Mouse (Mus musculus) hindbrain, embryonic 16.5 days (tissue): Measurements from ENCODE around the gene Mrps18b. TPM values are rescaled to one million over a fixed set of nuclear protein-coding genes. Genes with fewer than 3 reads are reported as not detected.
A peak's percentile ranks its signal among the peaks of the same experiment; 100 is the strongest.

ENCODE experiments used
- ATAC-seq: fragments of 200-750 bp; cut with Nextera tagmentation; 2 replicates; pipeline ENCODE4 v1.8.0; 2017; ENCODE audit warnings: moderate TSS enrichment, moderate library complexity
- H3K27ac ChIP-seq: fragments of 300-500 bp; sonication (generic); 2 replicates; pipeline ENCODE4 v1.5.1; 2014; ENCODE audit warnings: low read depth, mild to moderate bottlenecking, control low read depth, low read length, moderate library complexity
- H3K27me3 ChIP-seq: fragments of 300-500 bp; sonication (generic); replicated peaks from 2 replicates; pipeline ENCODE4 v1.6.1; 2014; ENCODE audit warnings: low read length; ENCODE audit not compliant: control insufficient read depth, insufficient read depth
- H3K36me3 ChIP-seq: fragments of 300-500 bp; sonication (generic); 2 replicates; pipeline ENCODE4 v1.6.1; 2014; ENCODE audit warnings: mild to moderate bottlenecking, low read length, moderate library complexity, mixed read lengths; ENCODE audit not compliant: control insufficient read depth, insufficient read depth
- H3K4me1 ChIP-seq: fragments of 300-500 bp; sonication (generic); 2 replicates; pipeline ENCODE4 v1.6.1; 2014; ENCODE audit warnings: low read depth, low read length; ENCODE audit not compliant: control insufficient read depth, insufficient read depth
- H3K4me2 ChIP-seq: fragments of 300-500 bp; sonication (generic); 2 replicates; pipeline ENCODE4 v1.6.1; 2014; ENCODE audit warnings: mild to moderate bottlenecking, low read length, control low read depth, moderate library complexity
- H3K4me3 ChIP-seq: fragments of 300-500 bp; sonication (generic); 2 replicates; pipeline ENCODE4 v1.5.1; 2014; ENCODE audit warnings: mild to moderate bottlenecking, low read length, control low read depth, moderate library complexity
- H3K9ac ChIP-seq: fragments of 300-500 bp; sonication (generic); 2 replicates; pipeline ENCODE4 v1.6.1; 2014; ENCODE audit warnings: low read depth, mild to moderate bottlenecking, control low read depth, low read length, moderate library complexity
- H3K9me3 ChIP-seq: fragments of 300-500 bp; sonication (generic); 2 replicates; pipeline ENCODE4 v1.6.1; 2014; ENCODE audit warnings: mild to moderate bottlenecking, low read length, moderate library complexity; ENCODE audit not compliant: control insufficient read depth
- WGBS: fragments of 180-500 bp; shearing (Covaris S2); extraction: QIAGEN DNeasy Blood & Tissue Kit; methylation state at CpG from one replicate; pipeline ENCODE4 v1.1.7; 2014; 5-methylcytosine and 5-hydroxymethylcytosine counted together
- polyA plus RNA-seq: library from polyadenylated mRNA; unstranded; fragments of >200 nt; fragmentation: Nextera tagmentation; extraction: Ambion mirVana; gene quantifications from 2 replicates; pipeline ENCODE4 v1.2.1, GENCODE M21; 2015

The Mrps18b gene
- polyA plus RNA-seq, 1 experiment from 2014 or later = 67.4 TPM

GRCm38 (mm10) chr17:35896781-35897643 is 19.2 kb downstream of the Mrps18b start, which contains the start of gene 2310061I04Rik:
Gene 2310061I04Rik (minus strand): TSS chr17:35897431.
- ATAC-seq = peak; percentile 95
- H3K9ac ChIP-seq = peak within 1 kb of the TSS; percentile 93
- WGBS = under 1% methylated on average over 82 of the region's 86 CpGs

DNA sequence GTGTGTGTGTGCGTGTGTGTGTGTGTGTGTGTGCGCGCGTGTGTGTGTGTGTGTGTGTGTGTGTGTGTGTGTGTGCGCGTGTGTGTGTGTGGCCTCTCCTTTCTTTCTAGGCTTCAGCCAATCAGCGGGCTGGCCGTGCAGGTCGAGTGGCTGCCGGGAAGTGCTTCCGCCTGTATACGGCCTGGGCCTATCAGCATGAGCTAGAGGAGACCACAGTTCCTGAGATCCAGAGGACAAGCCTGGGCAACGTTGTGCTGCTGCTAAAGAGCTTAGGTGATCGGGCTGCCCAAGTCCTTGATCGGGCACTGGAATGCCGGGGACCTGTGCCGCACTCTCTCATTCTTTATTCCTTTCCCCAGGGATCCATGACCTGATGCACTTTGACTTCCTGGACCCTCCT is 28.5 kb downstream of the Mrps18b start:
- peaks cover 69% of the 10 kb centered on the region for H3K36me3 ChIP-seq
- H3K4me2 ChIP-seq = no peak overlapping the region
- no peak overlapping the region for H3K4me3 ChIP-seq
- H3K9me3 ChIP-seq = no peaks in the 10 kb centered on the region
- 75% methylated on average over 7 of the region's 17 CpGs for WGBS
- H3K27me3 ChIP-seq = no peaks in the 10 kb centered on the region
- no peak overlapping the region for H3K27ac ChIP-seq
- no peak overlapping the region for H3K9ac ChIP-seq
- no peaks in the 10 kb centered on the region for H3K4me1 ChIP-seq
- no peak for ATAC-seq

More at GRCm38 (mm10) chr17:35896781-35897643, 19.2 kb downstream of the Mrps18b start, which contains the start of gene 2310061I04Rik:
- H3K4me3 ChIP-seq = peak within 1 kb of the TSS; percentile 80
- no peaks in the 10 kb centered on the region for H3K9me3 ChIP-seq
- peak within 1 kb of the TSS; percentile 99 for H3K4me2 ChIP-seq
- H3K27ac ChIP-seq = peak within 1 kb of the TSS; percentile 98
- peaks cover 30% of the 10 kb centered on the region for H3K36me3 ChIP-seq
- no peaks in the 10 kb centered on the region for H3K27me3 ChIP-seq
- peaks cover 13% of the 10 kb centered on the region for H3K4me1 ChIP-seq

DNA sequence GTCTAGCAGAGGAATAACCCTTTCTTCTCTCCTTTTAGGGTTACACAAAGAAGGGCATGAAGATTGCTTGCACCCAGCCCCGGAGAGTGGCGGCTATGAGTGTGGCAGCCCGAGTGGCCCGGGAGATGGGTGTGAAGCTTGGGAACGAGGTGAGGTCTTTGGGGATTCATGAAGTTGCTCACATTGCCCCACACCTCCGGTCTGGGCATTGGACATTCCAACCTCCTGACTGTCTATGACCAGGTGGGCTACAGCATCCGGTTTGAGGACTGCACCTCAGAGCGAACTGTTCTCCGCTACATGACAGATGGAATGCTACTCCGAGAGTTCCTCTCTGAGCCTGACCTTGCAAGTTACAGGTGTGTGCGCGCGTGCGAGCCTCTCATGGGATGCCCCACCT is 32.4 kb downstream of the Mrps18b start:
- Histone ChIP-seq H3K9me3 (no peaks in the 10 kb centered on the region), H3K4me3 (no peak overlapping the region), H3K27ac (no peak overlapping the region), H3K36me3 (peaks cover 51% of the 10 kb centered on the region), H3K27me3 (no peaks in the 10 kb centered on the region), H3K9ac (no peak overlapping the region), H3K4me2 (no peak overlapping the region), H3K4me1 (peaks cover 11% of the 10 kb centered on the region)
- no peak for ATAC-seq
- WGBS = 99% methylated on average over 14 of the region's 14 CpGs

DNA sequence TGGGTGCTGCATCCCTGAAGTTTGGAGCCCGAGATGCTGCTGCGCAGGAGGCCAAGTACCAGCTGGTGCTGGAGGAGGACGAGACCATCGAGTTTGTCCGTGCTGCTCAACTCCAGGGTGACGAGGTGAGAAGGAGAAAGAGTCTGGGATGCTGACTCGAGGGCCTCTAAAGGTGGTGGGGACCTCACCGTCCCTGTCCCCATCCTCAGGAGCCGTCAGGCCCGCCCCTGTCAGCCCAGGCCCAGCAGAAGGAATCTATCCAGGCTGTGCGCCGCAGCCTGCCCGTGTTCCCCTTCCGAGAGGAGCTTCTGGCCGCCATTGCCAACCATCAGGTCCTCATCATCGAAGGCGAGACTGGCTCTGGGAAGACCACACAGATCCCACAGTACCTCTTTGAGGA is 33.3 kb downstream of the Mrps18b start:
- H3K4me1 ChIP-seq = peaks cover 11% of the 10 kb centered on the region
- no peaks in the 10 kb centered on the region for H3K27me3 ChIP-seq
- H3K36me3 ChIP-seq = peaks cover 42% of the 10 kb centered on the region
- no peak overlapping the region for H3K4me3 ChIP-seq
- H3K27ac ChIP-seq = no peak overlapping the region
- ATAC-seq = no peak
- no peak overlapping the region for H3K4me2 ChIP-seq
- WGBS = 96% methylated on average over 16 of the region's 17 CpGs
- no peaks in the 10 kb centered on the region for H3K9me3 ChIP-seq
- H3K9ac ChIP-seq = no peak overlapping the region

DNA sequence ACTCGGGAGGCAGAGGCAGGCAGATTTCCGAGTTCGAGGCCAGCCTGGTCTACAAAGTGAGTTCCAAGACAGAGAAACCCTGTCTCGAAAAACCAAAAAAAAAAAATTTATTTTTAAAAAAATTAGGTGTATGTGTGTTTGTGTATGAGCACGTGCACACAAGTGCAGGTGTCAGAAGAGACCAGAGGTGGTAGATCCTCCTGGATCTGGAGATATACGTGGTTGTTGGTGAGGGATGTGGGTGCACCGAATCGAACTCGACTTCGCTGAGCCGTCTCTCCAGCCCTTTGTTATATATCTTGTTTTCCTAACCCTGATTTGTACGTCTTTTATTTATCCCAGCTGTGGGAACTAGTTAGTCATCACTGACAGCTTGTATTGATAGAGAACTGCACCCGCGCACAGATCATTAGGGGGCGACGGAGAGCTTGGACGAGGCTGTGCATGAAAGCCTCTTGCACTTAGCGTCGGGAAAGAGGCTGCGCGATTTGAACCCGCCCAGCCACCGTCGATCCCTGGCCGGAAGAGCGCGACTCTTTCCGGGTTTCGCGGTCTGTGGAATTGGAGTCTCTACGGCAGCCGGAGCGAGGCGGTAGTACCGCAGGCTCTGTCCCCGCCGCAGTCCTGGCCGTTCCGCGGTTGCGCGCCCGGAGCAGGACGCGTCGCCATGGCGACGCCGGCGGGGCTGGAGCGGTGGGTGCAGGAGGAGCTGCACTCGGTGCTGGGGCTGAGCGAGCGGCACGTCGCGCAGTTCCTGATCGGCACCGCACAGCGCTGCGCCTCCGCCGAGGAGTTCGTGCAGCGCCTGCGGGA is 36.7 kb downstream of the Mrps18b start, which contains the start of gene Dhx16:
Gene Dhx16, plus strand, starts transcription at position 575 of the 813 bp plus-strand sequence.
- Histone ChIP-seq H3K36me3 (peaks cover 29% of the 10 kb centered on the region), H3K9ac (peak within 1 kb of the TSS; percentile 79), H3K4me2 (peak within 1 kb of the TSS; percentile 73), H3K9me3 (no peaks in the 10 kb centered on the region), H3K4me3 (peak within 1 kb of the TSS; percentile 69), H3K27ac (peak within 1 kb of the TSS; percentile 70), H3K4me1 (peaks cover 11% of the 10 kb centered on the region), H3K27me3 (no peaks in the 10 kb centered on the region)
- WGBS = 6% methylated on average over 66 of the region's 66 CpGs
- ATAC-seq = peak; percentile 93

GRCm38 (mm10) chr17:35874721-35875120 is 41.5 kb downstream of the Mrps18b start:
- 91% methylated on average over 6 of the region's 6 CpGs for WGBS
- peaks cover 26% of the 10 kb centered on the region for H3K4me1 ChIP-seq
- peaks cover 15% of the 10 kb centered on the region for H3K36me3 ChIP-seq
- no peak overlapping the region for H3K27ac ChIP-seq
- no peak overlapping the region for H3K4me2 ChIP-seq
- no peak overlapping the region for H3K4me3 ChIP-seq
- no peak overlapping the region for H3K9ac ChIP-seq
- H3K9me3 ChIP-seq = no peaks in the 10 kb centered on the region
- no peak for ATAC-seq
- no peaks in the 10 kb centered on the region for H3K27me3 ChIP-seq

- Histone ChIP-seq H3K4me3 (no peak overlapping the region), H3K9ac (no peak overlapping the region), H3K4me1 (peaks cover 29% of the 10 kb centered on the region), H3K36me3 (peaks cover 15% of the 10 kb centered on the region), H3K4me2 (peak overlapping the region; percentile 4; the same call in 1 of the 2 replicates), H3K27ac (no peak overlapping the region), H3K27me3 (no peaks in the 10 kb centered on the region), H3K9me3 (no peaks in the 10 kb centered on the region)
- WGBS = 35% methylated on average over 21 of the region's 21 CpGs
- ATAC-seq = 0 out of 2 replicates have a peak, but pooled peaks have one; percentile 6
Observed at GRCm38 (mm10) chr17:35873774-35874519, 42.2 kb downstream of the Mrps18b start.

- no peak overlapping the region; the same call in 1 of the 2 replicates for H3K27ac ChIP-seq
- peak overlapping the region; percentile 74 for H3K4me3 ChIP-seq
- no peaks in the 10 kb centered on the region for H3K9me3 ChIP-seq
- no peak for ATAC-seq
- peak overlapping the region; percentile 95 for H3K4me2 ChIP-seq
- H3K9ac ChIP-seq = peak overlapping the region; percentile 5; the same call in 1 of the 2 replicates
- H3K4me1 ChIP-seq = peaks cover 43% of the 10 kb centered on the region
- WGBS = 84% methylated on average over 8 of the region's 8 CpGs
- no peaks in the 10 kb centered on the region for H3K27me3 ChIP-seq
- peaks cover 12% of the 10 kb centered on the region for H3K36me3 ChIP-seq
Observed at GRCm38 (mm10) chr17:35870884-35871696, 45.1 kb downstream of the Mrps18b start.
